Mouse (Mus musculus) midbrain, embryonic 14.5 days (tissue): ENCODE measurements around the gene Tespa1. TPM values are rescaled to one million over a fixed set of nuclear protein-coding genes. Genes with fewer than 3 reads are reported as not detected.
A peak's percentile ranks its signal among the peaks of the same experiment; 100 is the strongest.
"Not testable (repeated sequence)": the region's sequence is repeated elsewhere in the genome, so short reads cannot be mapped to it uniquely, and the experiment has no call there.

Experiments
- ATAC-seq: fragments of 200-750 bp; cut with Nextera tagmentation; 2 replicates; pipeline ENCODE4 v1.8.0; 2017; ENCODE audit warnings: moderate number of reproducible peaks, moderate library complexity; ENCODE audit not compliant: low FRiP score, low TSS enrichment
- DNase-seq: peaks from one replicate; pipeline ENCODE4 v3.0.0-alpha.2; 2015
- H3K27ac ChIP-seq: fragments of 300-500 bp; sonication (generic); replicated peaks from 2 replicates; pipeline ENCODE4 v1.5.1; 2014; ENCODE audit warnings: mild to moderate bottlenecking, low read depth, low read length, moderate library complexity
- H3K27me3 ChIP-seq: fragments of 300-500 bp; sonication (generic); 2 replicates; pipeline ENCODE4 v1.6.1; 2014; ENCODE audit warnings: low read length, control low read depth, mixed read lengths; ENCODE audit not compliant: control insufficient read depth, insufficient read depth
- H3K36me3 ChIP-seq: fragments of 300-500 bp; sonication (generic); 2 replicates; pipeline ENCODE4 v1.6.1; 2014; ENCODE audit warnings: low read length, control low read depth; ENCODE audit not compliant: control insufficient read depth, insufficient read depth
- H3K4me1 ChIP-seq: fragments of 300-500 bp; sonication (generic); 2 replicates; pipeline ENCODE4 v1.6.1; 2014; ENCODE audit warnings: mild to moderate bottlenecking, antibody characterized with exemption, low read length, control low read depth; ENCODE audit not compliant: control insufficient read depth, insufficient read depth
- H3K4me2 ChIP-seq: fragments of 300-500 bp; sonication (generic); 2 replicates; pipeline ENCODE4 v1.6.1; 2014; ENCODE audit warnings: mild to moderate bottlenecking, low read length, moderate library complexity
- H3K4me3 ChIP-seq: fragments of 300-500 bp; sonication (generic); replicated peaks from 2 replicates; pipeline ENCODE4 v1.5.1; 2014; ENCODE audit warnings: low read depth, low read length
- H3K9ac ChIP-seq: fragments of 300-500 bp; sonication (generic); replicated peaks from 2 replicates; pipeline ENCODE4 v1.6.1; 2014; ENCODE audit warnings: mild to moderate bottlenecking, low read length, moderate library complexity
- H3K9me3 ChIP-seq: fragments of 300-500 bp; sonication (generic); 2 replicates; pipeline ENCODE4 v1.6.1; 2016; ENCODE audit warnings: low read length, control low read depth, mixed read lengths; ENCODE audit not compliant: control insufficient read depth
- WGBS: fragments of 180-500 bp; shearing (Covaris S2); extraction: QIAGEN DNeasy Blood & Tissue Kit; methylation state at CpG from one replicate; pipeline ENCODE4 v1.1.7; 2014; 5-methylcytosine and 5-hydroxymethylcytosine counted together
- polyA plus RNA-seq: library from polyadenylated mRNA; unstranded; fragments of >200 nt; fragmentation: Nextera tagmentation; extraction: Ambion mirVana; gene quantifications from 2 replicates; pipeline ENCODE4 v1.2.1, GENCODE M21; 2014

Gene Tespa1
- polyA plus RNA-seq, 1 experiment from 2014 or later, result 0.17 TPM

DNA sequence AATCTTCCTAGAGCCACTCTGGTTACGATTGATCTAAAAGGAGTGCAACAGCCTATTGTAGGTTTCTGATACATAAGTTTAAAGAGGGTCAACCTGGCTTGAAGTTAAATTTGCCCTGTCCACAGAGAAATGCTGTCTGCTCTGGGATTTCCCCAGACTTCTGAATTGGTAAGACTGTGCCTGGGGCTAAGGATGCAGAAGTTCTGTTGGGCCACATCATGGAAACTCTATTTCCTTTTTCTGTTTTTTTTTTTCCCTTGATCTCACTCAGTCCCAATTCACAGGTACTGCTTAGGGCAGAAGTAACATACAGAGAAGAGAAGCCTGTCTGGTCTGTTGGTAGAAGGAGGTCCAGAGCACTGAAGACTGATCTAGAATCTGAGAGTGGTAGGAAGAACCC, 8.0 kb downstream of the Tespa1 start:
- DNase-seq, result no peak
- 91% methylated on average over 1 of the region's 1 CpGs for WGBS
- no peak overlapping the region for H3K4me2 ChIP-seq

DNA sequence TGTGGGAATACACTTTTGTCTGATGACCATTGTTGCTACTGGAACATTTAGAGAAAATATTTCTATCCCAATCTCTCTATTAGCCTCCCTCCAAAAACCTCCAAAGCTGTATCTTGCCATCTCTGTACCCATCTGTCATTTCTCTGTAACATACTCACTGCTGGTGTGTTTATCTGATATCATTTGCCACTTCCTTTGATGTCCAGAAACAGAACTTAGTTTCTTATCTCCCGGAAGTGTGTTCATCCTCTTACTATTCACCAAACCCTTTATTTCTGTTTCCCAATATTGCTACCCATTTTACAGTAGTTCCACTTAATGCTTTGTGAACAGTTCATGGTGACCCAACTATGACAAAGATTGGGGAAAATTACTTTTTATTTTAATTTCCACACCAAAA, 13.7 kb downstream of the Tespa1 start:
- Histone ChIP-seq H3K27ac (no peak overlapping the region), H3K4me1 (no peaks in the 10 kb centered on the region), H3K4me3 (no peak overlapping the region), H3K9ac (no peak overlapping the region), H3K9me3 (no peaks in the 10 kb centered on the region), H3K27me3 (no peaks in the 10 kb centered on the region), H3K4me2 (no peak overlapping the region), H3K36me3 (no peaks in the 10 kb centered on the region)
- DNase-seq, result no peak
- ATAC-seq, result no peak
- WGBS, result 94% methylated on average over 1 of the region's 1 CpGs

More for the DNA sequence above, 8.0 kb downstream of the Tespa1 start:
- H3K9me3 ChIP-seq, result no peaks in the 10 kb centered on the region
- H3K4me3 ChIP-seq, result no peak overlapping the region
- H3K9ac ChIP-seq, result no peak overlapping the region
- no peaks in the 10 kb centered on the region for H3K36me3 ChIP-seq
- no peak for ATAC-seq
- no peak overlapping the region for H3K27ac ChIP-seq
- no peaks in the 10 kb centered on the region for H3K4me1 ChIP-seq
- no peaks in the 10 kb centered on the region for H3K27me3 ChIP-seq

DNA sequence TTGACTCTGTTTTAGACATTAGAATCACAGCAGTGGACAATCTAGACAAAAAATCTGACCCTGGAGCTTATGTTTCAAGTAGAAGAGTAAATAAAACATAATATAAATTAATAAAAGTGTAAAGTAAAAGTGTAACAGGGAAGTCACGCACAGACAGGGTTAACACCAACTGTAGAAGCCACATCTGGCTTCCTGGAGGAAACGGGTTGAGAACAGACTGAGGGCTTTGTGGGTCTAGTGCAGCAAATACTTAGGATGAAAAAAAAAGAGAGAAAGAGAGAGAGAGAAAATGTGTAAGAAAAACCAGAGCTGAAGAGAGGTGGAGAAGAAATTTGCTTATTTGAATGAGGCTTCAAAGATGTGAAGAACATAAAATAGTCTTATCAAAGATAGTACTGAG, 14.9 kb downstream of the Tespa1 start:
- no peak overlapping the region for H3K4me3 ChIP-seq
- no peaks in the 10 kb centered on the region for H3K4me1 ChIP-seq
- no peaks in the 10 kb centered on the region for H3K27me3 ChIP-seq
- H3K4me2 ChIP-seq, result no peak overlapping the region
- ATAC-seq (no peak), DNase-seq (no peak)
- no peak overlapping the region for H3K9ac ChIP-seq
- WGBS, result 79% methylated on average over 2 of the region's 2 CpGs
- H3K36me3 ChIP-seq, result no peaks in the 10 kb centered on the region
- no peaks in the 10 kb centered on the region for H3K9me3 ChIP-seq
- no peak overlapping the region for H3K27ac ChIP-seq

GRCm38 (mm10) chr10:130340050-130340449, 17.4 kb downstream of the Tespa1 start:
- H3K27me3 ChIP-seq, H3K27ac ChIP-seq, H3K9me3 ChIP-seq, DNase-seq, H3K9ac ChIP-seq, ATAC-seq, H3K4me3 ChIP-seq, H3K4me1 ChIP-seq, H3K36me3 ChIP-seq, H3K4me2 ChIP-seq: not testable (repeated sequence)
- WGBS, result 89% methylated on average over 4 of the region's 4 CpGs

DNA sequence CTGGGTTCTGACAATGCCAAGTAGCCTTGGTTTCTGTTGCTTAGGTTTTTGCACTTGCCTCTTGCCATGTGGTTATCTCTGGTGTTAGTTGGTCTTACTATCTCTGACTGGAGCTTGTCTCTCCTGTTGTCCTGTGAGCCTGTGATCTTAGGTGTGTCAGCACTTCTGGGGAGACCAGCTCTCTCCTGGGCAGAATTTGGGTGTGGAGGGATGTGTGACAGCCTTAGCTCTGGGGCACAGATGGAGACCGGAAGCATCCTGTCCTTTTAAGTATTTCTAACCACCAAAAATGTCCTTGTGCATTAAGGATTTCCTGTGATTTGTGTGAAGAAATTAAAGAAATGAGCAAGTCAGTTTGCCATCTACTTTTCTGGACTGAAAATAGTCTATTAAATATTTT, 21.4 kb downstream of the Tespa1 start:
- Histone ChIP-seq H3K27me3 (no peaks in the 10 kb centered on the region), H3K4me2 (no peak overlapping the region), H3K4me3 (no peak overlapping the region), H3K9me3 (no peaks in the 10 kb centered on the region), H3K27ac (no peak overlapping the region), H3K36me3 (no peaks in the 10 kb centered on the region), H3K9ac (no peak overlapping the region), H3K4me1 (no peaks in the 10 kb centered on the region)
- 94% methylated on average over 1 of the region's 1 CpGs for WGBS
- ATAC-seq (no peak), DNase-seq (no peak)

GRCm38 (mm10) chr10:130363438-130364164, 40.9 kb downstream of the Tespa1 start:
- Histone ChIP-seq H3K36me3 (no peaks in the 10 kb centered on the region), H3K27ac (no peak overlapping the region), H3K9me3 (no peaks in the 10 kb centered on the region), H3K4me3 (no peak overlapping the region), H3K9ac (no peak overlapping the region), H3K4me2 (no peak overlapping the region), H3K4me1 (no peaks in the 10 kb centered on the region), H3K27me3 (no peaks in the 10 kb centered on the region)
- ATAC-seq (peak; percentile 76), DNase-seq (peak; percentile 77)
- 60% methylated on average over 2 of the region's 2 CpGs for WGBS

- no peak for DNase-seq
- Histone ChIP-seq H3K4me3 (no peak overlapping the region), H3K27me3 (no peaks in the 10 kb centered on the region), H3K9me3 (no peaks in the 10 kb centered on the region), H3K4me1 (no peaks in the 10 kb centered on the region), H3K4me2 (no peak overlapping the region), H3K27ac (no peak overlapping the region), H3K9ac (no peak overlapping the region), H3K36me3 (no peaks in the 10 kb centered on the region)
- ATAC-seq, result no peak
These were observed 42.1 kb downstream of the Tespa1 start for GRCm38 (mm10) chr10:130364766-130365165.

- DNase-seq (no peak), ATAC-seq (no peak)
- no peaks in the 10 kb centered on the region for H3K36me3 ChIP-seq
These were observed 45.7 kb downstream of the Tespa1 start for GRCm38 (mm10) chr10:130368384-130368783.

DNA sequence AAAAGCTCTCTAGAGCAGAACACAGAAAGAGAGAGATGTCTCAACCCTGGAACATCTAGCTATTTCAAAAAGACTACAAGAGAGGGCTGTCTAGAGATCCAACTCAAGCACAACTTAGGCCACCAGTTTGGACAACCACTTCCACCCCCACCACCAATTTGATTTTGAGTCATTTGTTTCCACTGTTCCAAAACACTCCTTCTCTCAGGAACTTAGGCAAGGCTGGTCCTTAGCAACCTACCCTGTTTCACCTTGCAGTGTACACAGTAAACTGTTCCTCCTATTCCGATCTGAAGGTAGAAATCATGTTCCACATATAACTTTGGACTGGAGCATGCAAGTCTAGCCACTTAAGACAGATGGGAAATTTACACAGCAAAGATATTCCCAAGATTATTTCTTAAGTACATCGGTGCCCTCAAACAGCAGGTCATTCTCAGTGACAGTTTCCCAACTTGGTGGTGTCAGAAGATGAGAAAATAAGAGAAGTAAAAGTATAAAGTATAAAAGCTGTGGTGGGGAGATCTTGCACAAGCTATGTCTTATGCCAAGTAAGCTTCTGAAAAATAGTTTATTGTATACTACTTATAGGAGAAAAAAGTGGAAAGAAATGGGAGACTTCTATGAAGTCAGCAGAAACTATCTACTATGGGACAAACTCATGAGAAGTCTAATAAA, 47.5 kb downstream of the Tespa1 start:
- Histone ChIP-seq H3K27ac (no peak overlapping the region), H3K4me3 (no peak overlapping the region), H3K9ac (no peak overlapping the region), H3K4me1 (no peaks in the 10 kb centered on the region), H3K4me2 (no peak overlapping the region), H3K9me3 (no peaks in the 10 kb centered on the region), H3K27me3 (no peaks in the 10 kb centered on the region), H3K36me3 (no peaks in the 10 kb centered on the region)
- WGBS, result 91% methylated on average over 2 of the region's 2 CpGs
- ATAC-seq (no peak), DNase-seq (no peak)

More at GRCm38 (mm10) chr10:130368384-130368783, 45.7 kb downstream of the Tespa1 start:
- Histone ChIP-seq H3K4me1 (no peaks in the 10 kb centered on the region), H3K9me3 (no peaks in the 10 kb centered on the region), H3K27ac (no peak overlapping the region), H3K4me3 (no peak overlapping the region), H3K4me2 (no peak overlapping the region), H3K9ac (no peak overlapping the region), H3K27me3 (no peaks in the 10 kb centered on the region)
